Mouse (Mus musculus) thymus, postnatal 4 days (tissue): Measurements from ENCODE around the gene Gm9789.
"Not testable (repeated sequence)": the region's sequence is repeated elsewhere in the genome, so short reads cannot be mapped to it uniquely, and the experiment has no call there.

Experiments used
- DNase-seq: peaks from one replicate; pipeline ENCODE4 v3.0.0; 2021

Gm9789 gene

GRCm38 (mm10) chr16:89157652-89158051, at the start of gene Gm9789:
Gm9789 (plus strand) TSS chr16:89157952.
- no peak for DNase-seq

- DNase-seq: no peak
Observed at GRCm38 (mm10) chr16:89140551-89140950, 17.2 kb upstream of the Gm9789 start, which contains the start of gene Gm6358. Gm6358 (plus strand) TSS chr16:89140851.

GRCm38 (mm10) chr16:89150786-89151185, 7.0 kb upstream of the Gm9789 start, which contains the start of gene Gm10061:
Gm10061 (plus strand) TSS chr16:89151086.
- DNase-seq: no peak

- DNase-seq: not testable (repeated sequence)
Observed at GRCm38 (mm10) chr16:89169190-89169589, 11.4 kb downstream of the Gm9789 start, which contains the start of gene Gm7735. Gm7735 (plus strand) TSS chr16:89169490.

- no peak for DNase-seq
Observed at GRCm38 (mm10) chr16:89174435-89174834, 16.7 kb downstream of the Gm9789 start, which contains the start of gene 1110057P08Rik. 1110057P08Rik (plus strand) TSS chr16:89174735.

- DNase-seq: no peak
Observed at GRCm38 (mm10) chr16:89188621-89189020, 30.9 kb downstream of the Gm9789 start.

- no peak for DNase-seq
Observed at GRCm38 (mm10) chr16:89205561-89205960, 47.8 kb downstream of the Gm9789 start, which contains the start of gene Krtap20-2. Krtap20-2 (plus strand) TSS chr16:89205861.
